Mouse (Mus musculus): ENCODE measurements around the gene Rictor.

Rictor gene

GRCm38 (mm10) chr15:6707936-6708525 lies at the start of gene Rictor:
Gene Rictor, plus strand, starts transcription at chr15:6708379.
- DNase-seq, result peak; percentile 94

GRCm38 (mm10) chr15:6661951-6662350 lies 46.2 kb upstream of the Rictor start:
- DNase-seq, result no peak

GRCm38 (mm10) chr15:6663991-6664390 lies 44.2 kb upstream of the Rictor start:
- no peak for DNase-seq

GRCm38 (mm10) chr15:6666072-6666471 lies 42.1 kb upstream of the Rictor start:
- no peak for DNase-seq

GRCm38 (mm10) chr15:6668793-6669437 lies 39.3 kb upstream of the Rictor start:
- no peak for DNase-seq

GRCm38 (mm10) chr15:6678479-6678878 lies 29.7 kb upstream of the Rictor start:
- DNase-seq, result no peak

- peak; percentile 35 for DNase-seq
Observed at GRCm38 (mm10) chr15:6702164-6702563, 6.0 kb upstream of the Rictor start.

- DNase-seq, result no peak
Observed at GRCm38 (mm10) chr15:6705351-6705901, 2.8 kb upstream of the Rictor start.

- DNase-seq, result peak; percentile 78
Observed at GRCm38 (mm10) chr15:6707551-6707935, 636 bp upstream of the Rictor start.

GRCm38 (mm10) chr15:6708526-6709441 lies 605 bp downstream of the Rictor start:
- peak; percentile 55 for DNase-seq

- no peak for DNase-seq
Observed at GRCm38 (mm10) chr15:6709618-6710017, 1.4 kb downstream of the Rictor start.

- DNase-seq, result no peak
Observed at GRCm38 (mm10) chr15:6710341-6710740, 2.2 kb downstream of the Rictor start.

GRCm38 (mm10) chr15:6711226-6711625 lies 3.0 kb downstream of the Rictor start:
- no peak for DNase-seq

GRCm38 (mm10) chr15:6714819-6715218 lies 6.6 kb downstream of the Rictor start:
- DNase-seq, result no peak

- no peak for DNase-seq
Observed at GRCm38 (mm10) chr15:6715237-6715636, 7.1 kb downstream of the Rictor start.

- no peak for DNase-seq
Observed at GRCm38 (mm10) chr15:6721385-6721784, 13.2 kb downstream of the Rictor start.

GRCm38 (mm10) chr15:6721802-6722201 lies 13.6 kb downstream of the Rictor start:
- DNase-seq, result no peak

GRCm38 (mm10) chr15:6722405-6723176 lies 14.4 kb downstream of the Rictor start:
- DNase-seq, result no peak

- DNase-seq, result no peak
Observed at GRCm38 (mm10) chr15:6723338-6723737, 15.2 kb downstream of the Rictor start.

- DNase-seq, result no peak
Observed at GRCm38 (mm10) chr15:6724442-6724841, 16.3 kb downstream of the Rictor start.

GRCm38 (mm10) chr15:6726130-6726808 lies 18.1 kb downstream of the Rictor start:
- DNase-seq, result no peak

GRCm38 (mm10) chr15:6733076-6733475 lies 24.9 kb downstream of the Rictor start:
- no peak for DNase-seq
